Mouse (Mus musculus) heart, adult 11 months (tissue): Measurements from ENCODE around the gene AF067063.
"Not testable (repeated sequence)": the region's sequence is repeated elsewhere in the genome, so short reads cannot be mapped to it uniquely, and the experiment has no call there.

Source experiments
- DNase-seq: peaks from one replicate; pipeline ENCODE4 v3.0.0; 2022

AF067063 gene

DNA sequence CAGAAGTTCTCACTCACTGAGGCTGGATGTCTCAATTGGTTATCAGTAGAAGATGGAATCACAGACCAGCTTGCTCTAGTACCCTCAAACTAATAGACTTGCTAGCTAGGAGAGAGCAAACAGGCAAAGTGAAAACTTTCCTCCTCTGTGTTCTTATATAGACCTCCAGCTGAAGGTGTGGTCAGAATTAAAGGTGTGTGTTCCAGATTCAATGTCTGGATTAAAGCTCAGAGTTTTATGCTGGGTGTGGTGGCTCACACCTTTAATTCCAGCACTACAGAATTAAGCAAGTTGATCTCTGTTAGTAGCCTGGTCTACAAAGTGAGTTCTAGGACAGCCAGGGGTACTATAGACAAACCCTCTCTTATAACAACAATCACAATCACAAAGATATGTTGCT lies at the start of gene AF067063:
Gene AF067063, minus strand, starts transcription at position 101 of the 400 bp plus-strand sequence.
- not testable (repeated sequence) for DNase-seq

DNA sequence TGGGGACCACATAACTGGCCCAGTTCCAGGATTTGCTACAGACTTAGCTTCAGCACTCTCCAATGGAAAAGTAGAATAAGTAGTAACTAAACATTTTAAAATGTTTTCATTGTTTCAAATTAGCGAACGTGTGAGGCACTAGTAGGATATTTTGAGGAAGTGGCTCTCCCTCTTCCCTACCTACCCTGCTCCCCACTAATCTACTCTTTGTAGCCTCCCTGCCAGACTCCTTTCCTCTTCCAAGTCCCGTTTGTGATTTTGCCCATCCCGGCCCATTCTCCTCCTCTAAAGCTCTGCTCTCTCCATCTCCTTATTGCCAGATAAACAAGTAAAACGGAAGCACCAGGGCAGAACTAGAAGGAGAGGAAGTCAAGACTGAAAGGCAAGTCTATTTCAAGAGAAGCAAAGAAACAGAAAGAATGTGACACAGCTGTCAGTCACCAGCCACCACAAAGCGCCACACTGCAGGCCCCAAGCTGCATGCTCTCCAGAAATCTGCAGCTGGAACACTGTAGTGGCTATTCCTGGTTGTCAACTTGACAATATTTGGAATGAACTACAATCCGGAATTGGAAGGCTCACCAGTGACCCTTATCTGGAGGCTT lies 34.5 kb upstream of the AF067063 start:
- DNase-seq = not testable (repeated sequence)

DNA sequence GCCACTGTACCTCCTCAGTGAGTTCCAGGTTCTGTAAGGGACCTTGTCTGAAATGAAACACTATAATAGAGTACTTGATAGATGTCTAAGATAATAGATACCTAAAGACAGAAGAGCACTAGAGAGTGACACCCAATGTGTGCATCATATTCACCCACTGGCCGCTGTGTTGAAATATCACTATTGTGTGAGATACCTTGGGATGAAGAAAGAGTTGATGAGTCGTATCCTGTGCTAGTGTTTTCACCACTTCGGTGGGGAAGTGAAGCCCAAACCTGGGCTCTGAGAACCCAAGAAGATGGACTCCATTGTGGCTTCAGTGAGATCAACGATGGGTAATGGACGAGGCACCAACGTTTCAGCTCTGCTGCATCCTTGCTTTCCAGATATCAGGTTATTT lies 32.4 kb upstream of the AF067063 start:
- DNase-seq = not testable (repeated sequence)

DNA sequence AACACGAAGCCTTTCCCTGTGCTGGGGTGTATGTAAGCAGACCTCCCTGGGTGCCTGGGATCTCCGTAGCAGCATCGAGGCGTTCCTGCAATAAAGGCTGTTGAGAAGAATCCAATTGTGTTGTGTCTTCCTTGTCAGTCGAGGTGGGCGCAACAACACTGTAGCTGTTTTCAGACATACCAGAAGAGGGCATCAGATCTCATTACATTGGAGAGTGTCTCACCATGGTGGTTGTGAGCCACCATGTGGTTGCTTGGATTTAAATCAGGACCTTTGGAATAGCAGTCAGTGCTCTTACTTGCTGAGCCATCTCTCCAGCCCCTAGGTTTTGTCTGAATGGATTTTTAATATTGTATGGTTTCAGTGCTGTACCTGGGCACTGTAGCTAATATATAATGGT lies 10.0 kb upstream of the AF067063 start:
- DNase-seq = not testable (repeated sequence)

DNA sequence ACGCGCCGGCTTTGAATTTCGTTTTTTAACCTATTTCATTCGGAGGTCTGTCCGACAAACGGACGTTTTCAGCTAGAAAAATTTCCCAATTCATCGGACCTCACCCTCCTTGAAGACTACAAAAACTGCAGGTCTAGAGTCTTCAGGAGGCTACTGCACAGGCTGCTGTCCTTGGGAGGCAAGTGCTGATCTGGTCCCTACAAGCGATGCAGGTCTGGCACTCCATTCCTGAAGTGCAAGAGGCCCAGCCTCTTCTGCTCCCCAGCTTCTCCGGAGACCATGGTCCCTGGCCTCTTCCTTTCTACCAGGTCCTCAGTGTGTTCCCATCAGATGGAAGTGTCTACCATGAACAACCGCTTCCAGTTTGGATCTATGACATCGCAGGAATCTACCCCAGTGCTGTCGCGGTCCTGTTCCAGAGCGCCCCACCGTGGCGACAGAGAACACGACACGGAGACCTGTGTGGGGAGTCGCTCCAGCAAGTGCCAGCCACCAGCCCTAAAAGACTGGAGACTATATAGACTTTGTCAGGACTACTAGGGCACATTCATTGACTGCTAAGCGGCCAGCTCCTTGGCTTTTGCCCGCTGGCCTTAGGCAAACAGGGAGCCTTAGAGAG lies 7.8 kb upstream of the AF067063 start:
- not testable (repeated sequence) for DNase-seq

DNA sequence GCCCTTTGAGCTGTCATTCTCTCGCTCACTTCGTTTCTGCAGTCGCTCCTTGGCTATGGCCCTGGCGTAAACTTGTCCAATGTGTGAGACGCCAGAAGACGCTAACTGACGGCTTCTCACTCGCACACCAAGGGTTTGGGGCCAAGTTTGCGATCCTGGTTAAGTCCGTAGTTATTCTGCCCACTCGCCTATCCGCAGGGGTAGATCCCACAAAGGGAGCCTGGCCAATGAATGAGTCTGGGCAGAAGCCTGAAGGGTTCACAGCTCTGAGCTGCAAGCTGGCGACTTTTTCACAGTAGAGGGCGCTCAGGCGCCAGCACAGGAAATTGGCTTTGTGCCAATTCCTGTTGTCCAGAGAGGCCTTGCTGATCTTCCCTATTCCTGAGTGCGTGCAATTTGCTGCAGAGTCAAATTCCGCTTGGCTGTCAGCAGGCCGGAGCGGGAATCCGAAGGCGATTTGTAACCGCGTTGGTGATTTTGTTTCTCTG lies 6.4 kb upstream of the AF067063 start:
- peak; percentile 90 for DNase-seq

DNA sequence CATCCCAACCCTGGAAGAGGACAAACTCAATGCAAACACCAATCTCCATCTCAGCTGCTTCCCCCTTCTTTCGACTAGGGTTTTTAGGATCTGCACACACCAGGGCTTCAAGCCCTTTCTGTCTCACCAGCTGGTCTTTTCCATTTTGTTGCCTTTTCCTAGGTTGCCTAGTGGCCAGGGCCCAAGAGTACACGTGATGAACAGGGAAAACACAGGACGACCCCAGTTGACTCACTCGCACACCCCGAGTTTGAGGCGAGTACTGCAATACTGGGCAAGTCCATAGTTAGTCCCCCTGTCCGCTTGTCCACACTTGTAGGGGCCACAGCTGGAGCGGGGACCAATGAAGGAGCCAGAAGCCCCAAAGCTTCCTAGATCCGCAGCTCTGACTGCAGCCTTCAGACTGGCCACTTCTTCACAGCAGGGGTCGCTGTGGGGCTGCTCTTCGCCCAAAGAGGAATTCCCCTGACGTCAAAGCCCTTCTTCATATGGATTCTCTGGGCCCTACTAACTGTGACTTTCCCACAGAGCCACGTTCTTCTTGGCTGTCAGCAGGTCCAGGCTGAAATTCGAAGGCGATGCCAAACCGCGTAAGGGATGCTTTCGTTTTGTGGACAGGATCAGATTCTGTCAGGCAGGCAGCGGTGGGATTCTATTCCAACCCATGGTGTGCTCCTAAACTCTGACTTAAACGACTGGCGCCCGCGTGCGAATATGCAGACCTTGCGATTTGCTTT lies 5.5 kb upstream of the AF067063 start, which contains the start of gene D13Ertd608e:
Gene D13Ertd608e, plus strand, starts transcription at position 687 of the 737 bp plus-strand sequence.
- DNase-seq = not testable (repeated sequence)

DNA sequence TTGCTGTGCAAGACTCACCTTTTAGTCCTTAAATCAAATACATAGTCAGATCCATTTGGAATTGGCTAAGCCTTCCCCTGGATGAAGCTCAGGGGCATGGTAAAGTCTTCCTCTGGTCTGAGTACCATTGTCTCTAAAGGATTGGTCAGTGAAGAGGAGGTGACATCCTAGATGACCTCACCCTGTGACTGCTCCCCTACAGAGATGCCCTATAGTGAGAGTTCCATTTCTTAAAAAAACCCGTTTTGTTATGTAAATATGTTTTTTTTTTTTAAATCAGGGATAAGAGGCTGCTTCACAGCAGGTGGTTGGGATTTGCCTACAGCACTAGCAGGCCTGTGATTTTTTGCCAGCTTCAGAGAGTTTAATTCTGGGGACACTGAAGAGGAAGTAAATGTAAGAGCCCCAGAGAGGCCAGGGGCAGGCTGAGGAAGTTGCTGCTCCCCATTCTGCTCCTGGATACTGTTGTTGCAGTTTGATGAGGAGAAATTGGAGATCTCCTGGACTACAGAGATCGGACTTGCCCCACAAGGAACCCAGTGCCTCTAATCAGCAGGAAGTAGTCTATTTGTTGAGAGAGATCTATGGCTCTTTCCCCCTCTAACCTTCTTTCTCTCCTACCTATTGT lies 12.3 kb downstream of the AF067063 start:
- DNase-seq = no peak

DNA sequence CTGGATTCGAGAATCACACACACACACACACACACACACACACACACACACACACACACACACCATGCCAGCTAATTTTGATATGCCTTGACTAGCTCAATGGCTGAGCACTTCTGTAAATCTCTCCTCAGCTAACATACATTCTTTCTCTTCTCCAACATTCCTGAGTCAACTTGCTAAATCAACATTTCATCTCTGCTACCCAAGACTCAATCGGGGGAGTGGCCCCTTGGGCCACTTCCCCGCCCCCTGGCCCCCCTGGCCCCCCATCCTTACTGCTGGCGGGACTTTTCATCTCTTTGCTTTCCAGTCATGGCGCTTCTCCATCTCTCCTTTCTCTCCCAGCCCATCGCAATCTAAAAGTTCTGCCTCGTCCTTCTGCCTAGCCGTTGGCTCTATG lies 13.2 kb downstream of the AF067063 start:
- no peak for DNase-seq

DNA sequence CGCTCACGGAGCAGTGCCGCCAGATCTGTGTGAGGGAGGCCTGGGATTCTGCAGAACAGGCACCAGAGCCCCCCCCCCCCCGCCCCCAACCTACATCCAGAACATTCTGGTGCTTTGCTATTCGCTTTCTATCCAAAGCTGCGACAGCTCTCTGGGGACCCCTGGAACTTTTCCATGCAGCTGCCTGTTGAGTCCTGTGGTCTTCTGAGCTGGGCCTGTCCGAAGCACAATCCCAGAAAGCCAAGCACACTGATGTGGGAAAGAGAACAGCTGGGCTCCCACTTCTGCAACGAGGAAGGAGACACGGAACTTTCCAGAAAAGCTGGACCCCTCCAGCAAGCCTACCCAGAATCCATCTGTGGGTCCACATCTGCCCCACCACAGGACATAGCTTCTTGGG lies 20.0 kb downstream of the AF067063 start:
- peak; percentile 91 for DNase-seq

DNA sequence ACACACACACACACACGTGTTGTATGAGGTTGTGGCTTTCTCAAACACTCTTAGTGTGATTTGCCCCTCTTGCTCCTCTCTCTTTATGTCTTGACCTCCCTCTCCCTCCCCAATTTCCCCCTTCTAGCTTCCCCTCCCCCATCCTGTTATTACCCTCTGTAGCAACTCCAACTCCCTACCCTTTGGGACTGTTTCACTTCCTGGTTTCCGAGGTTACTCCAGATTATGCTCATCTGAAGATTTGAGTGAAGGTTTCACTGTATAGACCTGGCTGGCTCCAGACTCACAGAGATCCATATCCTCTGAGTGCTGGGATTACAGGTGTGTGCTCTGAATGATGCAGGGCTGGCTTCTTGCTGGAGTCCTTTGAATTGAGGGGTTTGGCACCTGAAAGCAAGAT lies 21.1 kb downstream of the AF067063 start:
- peak; percentile 79 for DNase-seq

DNA sequence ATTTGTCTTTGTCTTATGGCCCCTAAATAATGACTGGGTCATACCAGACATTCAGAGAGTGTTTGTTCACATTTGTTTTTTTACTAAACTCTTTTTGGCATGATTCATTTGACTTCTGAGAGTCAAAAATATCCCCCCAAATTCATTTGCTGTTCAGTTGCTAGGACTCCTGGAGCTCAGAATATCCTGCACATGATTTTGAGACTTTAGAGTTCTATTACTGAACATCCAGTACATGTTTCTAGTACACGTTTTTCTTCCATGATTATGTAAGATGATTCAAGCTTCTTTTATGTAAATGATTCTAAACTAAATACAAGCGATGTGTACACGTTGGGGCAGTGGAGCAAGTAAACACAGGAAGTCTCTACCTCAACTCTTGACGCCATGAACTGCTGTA lies 32.4 kb downstream of the AF067063 start:
- DNase-seq = no peak

DNA sequence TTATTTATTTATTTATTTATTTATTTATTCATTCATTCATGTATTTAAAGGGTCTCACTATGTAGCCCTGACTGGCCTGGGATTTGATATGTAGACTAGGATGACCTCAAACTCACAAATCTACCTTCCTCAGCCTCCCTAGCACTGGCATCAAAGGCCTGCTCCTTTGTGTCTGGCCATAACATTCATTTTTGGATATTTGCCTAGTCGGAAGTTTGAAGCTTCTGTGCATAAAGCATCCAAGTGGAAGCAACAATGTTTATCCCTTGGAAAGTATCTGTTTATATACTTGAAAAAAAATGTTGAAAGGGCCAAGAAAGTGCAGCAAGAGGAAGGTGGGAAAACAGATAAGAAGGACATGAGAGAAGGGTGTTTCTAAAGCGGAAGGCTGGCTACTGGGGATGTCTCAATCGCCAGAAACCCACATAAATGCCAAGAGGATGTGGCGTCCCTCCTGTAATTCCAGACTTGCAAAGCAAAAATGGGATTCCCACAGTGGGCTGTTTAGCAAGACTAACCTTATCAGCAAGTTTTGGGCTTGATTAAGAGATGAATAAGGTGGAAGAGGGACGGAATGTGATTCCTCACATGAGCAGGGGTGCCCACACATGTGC lies 37.1 kb downstream of the AF067063 start:
- DNase-seq = peak; percentile 68

DNA sequence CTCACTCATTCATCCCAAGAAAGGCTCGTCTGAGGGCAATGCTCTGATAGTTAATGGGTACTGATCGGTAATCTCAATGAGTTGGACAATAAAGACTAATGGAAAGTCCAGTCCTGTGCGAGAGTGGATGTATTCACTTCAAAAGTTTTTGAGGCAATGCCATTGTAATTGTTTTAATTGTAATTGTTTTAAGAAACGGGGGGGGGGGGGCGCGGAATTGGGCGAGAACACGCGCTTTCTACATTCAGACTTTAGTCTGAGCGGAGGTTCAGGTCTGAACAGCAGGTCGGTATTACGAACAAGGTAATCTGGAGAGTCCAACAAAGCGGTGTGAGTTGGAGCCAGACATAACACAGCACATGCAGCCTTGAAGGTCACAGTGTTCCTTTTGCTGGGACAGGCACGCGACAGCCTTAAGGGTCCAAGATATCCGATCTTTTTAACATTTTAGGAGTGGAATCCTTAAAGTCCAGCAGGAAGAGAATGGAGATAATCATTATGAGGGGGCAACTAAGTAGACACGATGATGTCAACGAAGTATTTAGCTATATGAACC lies 38.4 kb downstream of the AF067063 start:
- DNase-seq = peak; percentile 88

DNA sequence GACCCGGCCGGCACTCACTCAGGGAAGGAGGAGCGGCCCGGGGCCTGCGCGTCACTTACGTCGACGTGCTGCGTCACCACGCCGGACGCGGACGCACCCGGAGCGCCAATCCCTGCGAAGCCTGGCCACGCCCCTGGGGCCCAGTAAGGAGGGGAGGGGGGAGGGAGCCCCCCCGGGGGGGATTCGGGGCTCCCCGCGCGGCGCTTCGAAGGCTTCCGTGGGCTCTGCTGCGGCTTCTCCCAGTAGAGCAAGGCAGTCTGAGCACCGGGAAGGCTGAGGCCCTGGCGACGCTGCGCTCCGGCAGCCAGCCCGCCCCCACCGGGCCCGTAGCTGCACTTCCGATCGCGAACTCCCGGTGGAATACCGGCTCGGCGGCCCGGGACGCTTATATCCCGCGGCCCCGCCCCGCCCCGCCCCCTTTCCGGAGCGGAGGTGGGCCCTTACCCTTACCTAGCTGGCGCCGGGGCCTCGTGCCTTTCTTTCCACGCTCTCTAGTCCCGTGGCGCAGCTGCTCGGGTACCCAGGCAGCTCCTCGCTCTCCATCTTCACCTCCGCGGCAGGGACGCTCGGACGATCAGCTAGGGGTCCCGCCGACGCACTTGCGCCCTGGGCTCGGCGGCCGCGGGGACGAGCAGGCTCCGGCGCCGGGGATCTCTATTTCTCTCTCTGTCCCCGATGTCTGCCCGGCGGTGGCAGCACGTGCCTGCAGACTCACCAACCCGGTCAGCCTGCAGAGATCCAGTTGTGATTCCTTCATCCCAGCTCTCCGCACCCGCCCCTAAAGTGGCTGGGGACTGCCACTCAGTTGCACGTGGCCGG lies 39.0 kb downstream of the AF067063 start, which contains the start of gene Zfp131:
Gene Zfp131, minus strand, starts transcription at position 129 of the 819 bp plus-strand sequence.
- peak; percentile 100 for DNase-seq

DNA sequence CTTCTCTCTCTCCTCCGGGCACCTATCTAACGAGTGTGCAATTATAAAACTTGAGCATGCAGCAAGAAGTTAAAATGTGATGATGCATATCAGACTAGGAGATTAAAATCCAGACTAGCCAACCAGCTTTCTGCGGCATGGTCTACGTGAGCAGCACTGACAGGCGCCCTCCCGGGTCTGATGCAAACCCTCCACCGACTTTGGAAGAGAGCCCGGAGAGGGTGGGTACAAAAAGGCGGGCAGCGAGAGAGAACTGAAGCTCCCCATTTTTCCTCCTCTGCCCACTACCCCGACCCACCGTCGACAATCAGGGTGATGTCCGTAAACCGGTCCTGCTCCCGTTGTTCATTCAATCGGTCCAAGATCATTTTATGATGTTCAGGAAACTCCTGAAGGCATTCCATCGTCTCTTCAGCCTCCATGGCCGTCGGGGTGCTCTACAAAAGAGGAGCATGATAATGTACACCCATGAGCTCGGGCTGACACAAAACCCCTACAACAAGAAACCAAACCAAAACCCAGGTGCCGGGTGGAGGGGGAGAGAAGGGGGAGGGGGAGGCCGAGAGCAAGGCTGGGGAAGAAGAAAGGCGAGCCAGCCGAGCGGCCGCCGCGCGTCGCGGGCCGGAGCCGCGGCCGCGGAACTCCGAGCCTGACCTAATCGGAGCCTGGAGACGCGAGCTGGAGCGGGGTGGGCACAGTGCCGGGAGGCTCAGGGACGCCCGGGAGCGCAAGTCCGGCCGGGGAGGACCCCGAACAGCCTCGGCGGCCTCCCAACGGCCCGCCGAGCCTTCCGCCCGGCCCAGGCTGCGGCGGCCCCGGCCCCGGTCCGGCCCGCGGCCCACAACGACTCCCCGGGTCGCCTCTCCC lies 39.9 kb downstream of the AF067063 start:
- DNase-seq = peak; percentile 96

DNA sequence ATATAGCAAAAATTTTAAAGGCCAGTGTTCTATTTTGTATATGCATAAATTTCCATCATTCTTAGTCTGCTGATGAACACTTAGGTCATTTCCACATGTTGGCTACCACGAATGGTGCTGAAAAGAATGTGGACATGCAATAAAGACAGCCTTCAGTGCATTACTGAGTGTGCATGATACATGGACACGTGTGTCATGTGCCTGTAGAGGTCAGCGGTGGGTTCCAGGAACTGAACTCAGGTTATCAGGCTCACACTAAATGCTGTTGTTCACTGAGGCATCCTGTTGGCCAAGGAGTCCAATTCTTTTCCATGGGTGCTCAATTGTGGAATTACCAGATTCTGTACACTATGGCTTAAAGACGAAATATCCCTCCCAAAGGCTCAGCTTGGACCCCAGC lies 46.4 kb downstream of the AF067063 start:
- DNase-seq = peak; percentile 61
